Mouse (Mus musculus): ENCODE measurements around the gene Rps28. TPM values are rescaled to one million over a fixed set of nuclear protein-coding genes. Genes with fewer than 3 reads are reported as not detected.

Rps28 gene
- total RNA-seq, 1 experiment from 2014 or later = 1,008 TPM

DNA sequence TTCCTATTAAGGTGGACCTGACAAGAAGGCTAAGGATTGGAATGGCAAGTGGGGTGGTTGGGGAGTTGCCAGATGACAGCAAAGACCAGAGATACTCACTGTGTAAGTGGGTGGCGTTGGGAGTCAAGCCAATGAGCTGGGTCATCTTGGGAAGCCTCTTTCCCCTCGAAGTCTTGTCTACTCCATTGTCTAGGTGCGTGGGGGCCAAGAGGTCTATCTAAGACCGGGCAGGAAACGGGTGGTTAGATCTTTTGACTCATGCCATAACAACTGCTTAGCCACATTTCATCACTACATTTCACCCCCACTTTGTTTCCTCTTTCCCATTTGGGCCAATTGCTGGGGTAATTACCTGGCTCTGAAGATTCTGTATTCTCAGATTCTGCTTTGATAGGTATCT lies 43.9 kb downstream of the Rps28 start:
- ATAC-seq (replicated peaks; ENCODE audit: insufficient number of reproducible peaks, low FRiP score, low TSS enrichment, poor library complexity, severe bottlenecking) = peak; percentile 45

DNA sequence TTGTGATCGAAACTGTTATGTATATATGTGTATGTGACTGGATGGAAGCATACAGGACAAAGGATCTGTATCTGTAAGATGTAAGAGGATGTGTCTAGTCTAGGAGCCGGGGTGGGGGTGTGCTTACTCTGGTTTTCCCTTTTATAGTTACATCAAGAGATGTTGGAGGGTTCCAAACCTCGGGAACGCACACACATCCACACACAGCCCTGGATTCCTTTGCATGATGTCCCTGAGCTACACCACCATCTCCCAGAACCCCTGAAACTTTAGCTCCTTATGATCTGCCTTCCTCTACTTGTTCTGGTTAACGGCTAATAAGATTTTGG lies 44.4 kb downstream of the Rps28 start:
- no peak for ATAC-seq (replicated peaks; ENCODE audit: insufficient number of reproducible peaks, low FRiP score, low TSS enrichment, poor library complexity, severe bottlenecking)

GRCm38 (mm10) chr17:33779271-33779966 lies 44.9 kb downstream of the Rps28 start:
- no peak for ATAC-seq (replicated peaks; ENCODE audit: insufficient number of reproducible peaks, low FRiP score, low TSS enrichment, poor library complexity, severe bottlenecking)

DNA sequence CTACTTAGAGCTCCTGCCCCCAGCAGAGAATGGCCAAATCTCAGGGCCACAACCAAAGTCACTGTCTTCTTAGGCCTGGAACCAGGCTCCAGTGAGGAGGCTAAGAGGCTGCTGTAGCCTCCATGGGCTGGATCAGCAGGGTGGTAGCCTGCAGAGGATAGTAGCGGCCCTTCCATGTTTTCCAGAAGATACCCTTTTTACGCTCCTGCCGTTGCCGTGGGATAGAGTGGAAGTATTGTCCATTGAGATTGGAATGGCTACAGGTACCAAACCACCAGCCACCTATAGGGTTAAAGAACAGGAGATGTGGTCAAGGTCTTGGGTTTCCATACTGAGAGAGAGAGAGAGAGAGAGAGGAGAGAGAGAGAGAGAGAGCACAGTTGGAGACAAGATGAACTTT lies 49.1 kb downstream of the Rps28 start:
- no peak for ATAC-seq (replicated peaks; ENCODE audit: insufficient number of reproducible peaks, low FRiP score, low TSS enrichment, poor library complexity, severe bottlenecking)

GRCm38 (mm10) chr17:33774573-33775155 lies 49.7 kb downstream of the Rps28 start:
- ATAC-seq (replicated peaks; ENCODE audit: insufficient number of reproducible peaks, low FRiP score, low TSS enrichment, poor library complexity, severe bottlenecking) = no peak

DNA sequence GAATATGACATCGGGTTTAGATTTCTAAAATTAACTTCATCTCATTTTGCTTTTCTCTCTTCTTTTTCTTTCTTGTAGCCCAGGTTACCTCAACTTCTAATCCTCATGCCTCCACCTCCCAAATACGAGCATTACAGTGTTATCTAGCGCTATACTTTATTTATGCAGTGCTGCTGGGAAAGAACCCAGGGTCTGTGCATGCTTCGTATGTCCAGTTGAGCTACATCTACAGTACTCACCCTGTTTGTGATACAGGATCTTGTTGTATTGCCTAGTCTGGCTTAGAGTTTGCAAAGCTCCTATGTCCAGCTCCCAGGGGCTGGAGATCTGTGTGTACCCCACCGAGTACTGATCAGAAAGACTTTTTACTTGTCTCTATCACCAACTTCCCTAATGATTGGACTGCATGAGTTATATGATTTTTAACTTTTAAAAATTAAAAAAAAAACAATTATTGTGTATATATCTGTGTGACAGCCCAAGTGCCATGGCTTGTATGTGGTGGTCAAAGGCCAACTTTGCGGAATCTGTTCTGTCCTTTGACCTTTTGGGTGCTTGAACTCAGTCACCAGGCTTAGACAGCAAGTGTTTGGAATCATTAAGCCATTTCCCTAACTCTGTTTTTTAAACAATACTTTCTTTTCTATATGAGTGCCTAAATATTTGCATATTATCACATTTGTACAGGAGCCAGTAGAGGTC lies 50.3 kb downstream of the Rps28 start:
- no peak for ATAC-seq (replicated peaks; ENCODE audit: insufficient number of reproducible peaks, low FRiP score, low TSS enrichment, poor library complexity, severe bottlenecking)

DNA sequence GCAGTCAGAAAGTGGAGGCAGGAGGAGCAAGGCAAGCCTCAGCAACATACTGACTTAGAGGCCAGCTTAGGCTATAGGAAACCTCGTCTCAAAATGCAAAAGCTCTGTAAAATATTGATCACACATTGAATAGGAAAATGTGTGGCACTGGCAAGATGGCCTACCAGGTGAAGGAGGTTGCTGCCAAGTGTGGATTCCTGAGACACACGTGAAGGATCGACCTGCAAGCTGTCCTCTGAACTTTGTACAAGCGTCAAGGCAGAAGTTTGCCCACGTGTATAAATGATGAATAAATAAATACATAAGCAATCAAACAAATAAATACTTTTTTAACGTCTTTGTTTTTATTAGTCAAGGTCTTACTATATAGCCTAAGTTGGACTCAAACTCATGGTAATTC lies 50.9 kb downstream of the Rps28 start:
- no peak for ATAC-seq (replicated peaks; ENCODE audit: insufficient number of reproducible peaks, low FRiP score, low TSS enrichment, poor library complexity, severe bottlenecking)

DNA sequence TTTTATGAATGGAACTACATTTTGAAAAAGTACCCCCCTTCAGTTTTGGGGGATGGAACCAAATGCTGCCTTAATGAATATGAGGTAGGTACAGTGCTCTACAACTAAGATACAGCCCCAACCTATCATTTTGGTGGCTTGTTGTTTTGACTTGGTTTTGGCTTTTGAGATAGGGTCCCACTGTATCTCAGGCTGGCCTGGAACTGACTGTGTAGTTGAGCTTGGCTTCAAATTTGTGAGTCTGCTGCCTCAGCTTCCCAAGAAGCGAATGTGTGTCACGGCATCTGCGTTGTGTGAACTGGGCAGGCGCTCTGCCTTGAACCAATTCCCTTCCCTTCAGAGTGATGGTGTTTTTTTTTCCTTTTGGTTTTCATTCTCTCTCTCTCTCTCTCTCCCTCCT lies 52.7 kb downstream of the Rps28 start:
- no peak for ATAC-seq (replicated peaks; ENCODE audit: insufficient number of reproducible peaks, low FRiP score, low TSS enrichment, poor library complexity, severe bottlenecking)

Other genes starting within 250 kb of the Rps28 start
- 7.8 to 17.3 TPM (median 8.7 TPM) in 3 replicates for gene Zfp414, start 195.5 kb downstream of the Rps28 start, total RNA-seq (2017)
- gene Pram1, start 186.5 kb downstream of the Rps28 start, total RNA-seq (2017) = 5.0 to 7.9 TPM in 2 of 3 replicates, not detected in the other
- gene Hnrnpm, start 137.7 kb downstream of the Rps28 start, total RNA-seq (2017) = 275 to 423 TPM (median 304 TPM) in 3 replicates
- gene March2, start 105.9 kb downstream of the Rps28 start, total RNA-seq (2017) = 55.4 to 90.5 TPM (median 74.7 TPM) in 3 replicates
- 41.4 to 78.7 TPM (median 59.2 TPM) in 3 replicates for gene Rab11b, start 64.0 kb downstream of the Rps28 start, total RNA-seq (2017)
- 0.29 to 1.2 TPM in 2 of 3 replicates, not detected in the other for gene Angptl4, start 42.7 kb downstream of the Rps28 start, total RNA-seq (2017)
- 8.6 to 12.3 TPM (median 10.3 TPM) in 3 replicates for gene Kank3, start 14.0 kb downstream of the Rps28 start, total RNA-seq (2017)
- 107 to 131 TPM (median 117 TPM) in 3 replicates for gene Ndufa7, start within 50 bp of the Rps28 start, total RNA-seq (2017)
- gene Cd320, start 18.5 kb upstream of the Rps28 start, total RNA-seq (2017) = 1.1 to 1.5 TPM in 2 of 3 replicates, not detected in the other
- not detected in 3 replicates for gene Gm7029, start 49.3 kb upstream of the Rps28 start, total RNA-seq (2017)
- gene Kifc1, start 66.1 kb upstream of the Rps28 start, total RNA-seq (2017) = 0.48 to 4.9 TPM (median 0.96 TPM) in 3 replicates
- gene Platr17, start 80.6 kb upstream of the Rps28 start, total RNA-seq (2017) = 1.6 to 5.9 TPM (median 5.5 TPM) in 3 replicates
- 38.2 to 72.8 TPM (median 49.3 TPM) in 3 replicates for gene Daxx, start 84.9 kb upstream of the Rps28 start, total RNA-seq (2017)
- 129 to 172 TPM (median 140 TPM) in 3 replicates for gene Tapbp, start 91.3 kb upstream of the Rps28 start, total RNA-seq (2017)
- 21.8 to 32.2 TPM (median 31.5 TPM) in 3 replicates for gene Zbtb22, start 91.3 kb upstream of the Rps28 start, total RNA-seq (2017)
- gene Rgl2, start 105.0 kb upstream of the Rps28 start, total RNA-seq (2017) = 43.6 to 72.8 TPM (median 71.4 TPM) in 3 replicates
- gene Pfdn6, start 115.8 kb upstream of the Rps28 start, total RNA-seq (2017) = 88.1 to 107 TPM (median 98.7 TPM) in 3 replicates
- gene Wdr46, start 116.1 kb upstream of the Rps28 start, total RNA-seq (2017) = 11.1 to 17.8 TPM (median 16.3 TPM) in 3 replicates
- 2.6 to 4.6 TPM (median 3.5 TPM) in 3 replicates for gene B3galt4, start 126.9 kb upstream of the Rps28 start, total RNA-seq (2017)
- 16.8 to 32.7 TPM (median 25.1 TPM) in 3 replicates for gene Vps52, start 131.2 kb upstream of the Rps28 start, total RNA-seq (2017)
- gene Rps18, start 131.4 kb upstream of the Rps28 start, total RNA-seq (2017) = 765 to 894 TPM (median 817 TPM) in 3 replicates
- gene H2-K1, start 175.8 kb upstream of the Rps28 start, total RNA-seq (2017) = 3,712 to 3,894 TPM (median 3,837 TPM) in 3 replicates
- 10.9 to 15.5 TPM (median 15.1 TPM) in 3 replicates for gene Ring1, start 200.1 kb upstream of the Rps28 start, total RNA-seq (2017)
- 77.7 to 117 TPM (median 111 TPM) in 3 replicates for gene H2-Ke6, start 203.5 kb upstream of the Rps28 start, total RNA-seq (2017)
- 105 to 116 TPM (median 115 TPM) in 3 replicates for gene Slc39a7, start 207.1 kb upstream of the Rps28 start, total RNA-seq (2017)
- gene Rxrb, start 207.2 kb upstream of the Rps28 start, total RNA-seq (2017) = 34.6 to 41.0 TPM (median 40.7 TPM) in 3 replicates
- gene Col11a2, start 214.9 kb upstream of the Rps28 start, total RNA-seq (2017) = 1.5 to 11.2 TPM (median 4.7 TPM) in 3 replicates